Mouse (Mus musculus): ENCODE measurements at regions not wholly inside any gene's neighbourhood (a gene's known extent, or its start where the extent isn't known, plus 50 kb on each side); places are given as distances from the start of the nearest gene placed in this dataset.

DNA sequence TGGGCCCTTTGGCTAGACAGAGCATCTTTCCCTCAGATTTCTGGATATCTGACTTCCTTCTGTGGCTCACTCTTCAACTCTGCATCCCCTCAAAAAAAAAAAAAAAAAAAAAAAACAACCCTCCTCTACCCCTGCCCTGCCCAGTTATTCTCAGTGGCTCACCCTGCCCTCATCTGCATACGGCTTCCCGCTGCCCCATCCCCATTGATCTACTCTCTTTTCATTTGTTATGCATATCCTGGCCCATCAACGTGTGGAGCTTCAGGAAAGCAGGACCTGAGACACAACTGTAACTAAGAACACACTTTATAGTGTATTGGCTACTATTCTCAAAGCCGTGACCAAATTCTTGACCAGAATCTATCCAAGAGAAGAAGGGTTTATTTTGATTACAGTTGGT lies 161.5 kb downstream of the Unc5cl start:
- ATAC-seq (ENCODE audit: extremely low read depth, insufficient number of reproducible peaks, low FRiP score, poor library complexity, severe bottlenecking), result no peak
- peaks cover 74% of the 10 kb centered on the region for H3K9me3 ChIP-seq (replicated peaks)

GRCm38 (mm10) chr17:48620896-48621295 lies 166.2 kb downstream of the Unc5cl start:
- H3K9me3 ChIP-seq (replicated peaks), result peaks cover 70% of the 10 kb centered on the region
- H3K4me3 ChIP-seq (ENCODE audit: low read depth, low read length), result no peak overlapping the region
- DNase-seq (ENCODE audit: low spot score), result no peak
- H3K27me3 ChIP-seq (ENCODE audit: insufficient read depth, low read length), result no peaks in the 10 kb centered on the region
- no peak for ATAC-seq (ENCODE audit: extremely low read depth, insufficient number of reproducible peaks, low FRiP score, poor library complexity, severe bottlenecking)
- TF ChIP-seq TAL1 (conservative IDR thresholded peaks at IDR 0.05; ENCODE audit: low read depth, low read length), result no peak
- no peaks in the 10 kb centered on the region for H3K4me1 ChIP-seq (ENCODE audit: insufficient read depth, low read depth, low read length)
- H3K36me3 ChIP-seq (replicated peaks), result no peaks in the 10 kb centered on the region

More for the DNA sequence above, 161.5 kb downstream of the Unc5cl start:
- no peaks in the 10 kb centered on the region for H3K4me1 ChIP-seq (ENCODE audit: insufficient read depth, low read depth, low read length)
- H3K4me3 ChIP-seq (ENCODE audit: low read depth, low read length), result no peak overlapping the region
- no peaks in the 10 kb centered on the region for H3K36me3 ChIP-seq (replicated peaks)
- no peak for TF ChIP-seq TAL1 (conservative IDR thresholded peaks at IDR 0.05; ENCODE audit: low read depth, low read length)
- DNase-seq (ENCODE audit: low spot score), result no peak
- H3K27me3 ChIP-seq (ENCODE audit: insufficient read depth, low read length), result no peaks in the 10 kb centered on the region

- Histone ChIP-seq H3K27me3 (ENCODE audit: insufficient read depth, low read length) (no peaks in the 10 kb centered on the region), H3K4me3 (ENCODE audit: low read depth, low read length) (no peak overlapping the region), H3K4me1 (ENCODE audit: insufficient read depth, low read depth, low read length) (no peaks in the 10 kb centered on the region), H3K9me3 (replicated peaks) (peaks cover 71% of the 10 kb centered on the region), H3K36me3 (replicated peaks) (no peaks in the 10 kb centered on the region)
- no peak for DNase-seq (ENCODE audit: low spot score)
- TF ChIP-seq CTCF (IDR thresholded peaks at IDR 0.05; ENCODE audit: low read depth, low read length), result no peak
- no peak for ATAC-seq (ENCODE audit: extremely low read depth, insufficient number of reproducible peaks, low FRiP score, poor library complexity, severe bottlenecking)
Observed at GRCm38 (mm10) chr17:48621676-48622075, 167.0 kb downstream of the Unc5cl start.

GRCm38 (mm10) chr17:48624937-48625336 lies 170.2 kb downstream of the Unc5cl start:
- DNase-seq (ENCODE audit: low spot score) (no peak), ATAC-seq (ENCODE audit: extremely low read depth, insufficient number of reproducible peaks, low FRiP score, poor library complexity, severe bottlenecking) (no peak)
- Histone ChIP-seq H3K4me1 (ENCODE audit: insufficient read depth, low read depth, low read length) (no peaks in the 10 kb centered on the region), H3K36me3 (replicated peaks) (no peaks in the 10 kb centered on the region), H3K4me3 (ENCODE audit: low read depth, low read length) (no peak overlapping the region), H3K9me3 (replicated peaks) (peaks cover 55% of the 10 kb centered on the region), H3K27me3 (ENCODE audit: insufficient read depth, low read length) (no peaks in the 10 kb centered on the region)
- no peak for TF ChIP-seq CTCF (IDR thresholded peaks at IDR 0.05; ENCODE audit: low read depth, low read length)

DNA sequence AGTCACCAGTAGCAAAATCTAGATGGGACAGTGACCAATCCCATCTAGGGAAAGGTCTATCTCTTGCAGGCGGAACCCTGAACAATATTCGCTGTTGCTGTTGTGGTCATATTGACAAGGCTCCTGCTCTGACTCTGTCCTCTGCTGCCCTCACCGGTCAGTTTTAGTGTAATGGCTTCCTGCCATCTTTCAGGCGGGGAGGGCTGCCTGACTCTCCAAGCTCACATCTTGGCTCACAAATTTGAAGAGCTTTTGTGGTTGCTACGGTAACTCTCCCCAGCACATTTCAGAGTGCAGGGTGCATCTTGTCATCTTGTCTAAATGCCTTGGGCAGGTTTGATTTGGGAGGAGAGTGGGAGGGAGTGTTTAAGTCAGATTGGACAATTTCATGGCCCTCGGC lies 171.3 kb downstream of the Unc5cl start:
- Histone ChIP-seq H3K9me3 (replicated peaks) (peaks cover 52% of the 10 kb centered on the region), H3K36me3 (replicated peaks) (no peaks in the 10 kb centered on the region)

DNA sequence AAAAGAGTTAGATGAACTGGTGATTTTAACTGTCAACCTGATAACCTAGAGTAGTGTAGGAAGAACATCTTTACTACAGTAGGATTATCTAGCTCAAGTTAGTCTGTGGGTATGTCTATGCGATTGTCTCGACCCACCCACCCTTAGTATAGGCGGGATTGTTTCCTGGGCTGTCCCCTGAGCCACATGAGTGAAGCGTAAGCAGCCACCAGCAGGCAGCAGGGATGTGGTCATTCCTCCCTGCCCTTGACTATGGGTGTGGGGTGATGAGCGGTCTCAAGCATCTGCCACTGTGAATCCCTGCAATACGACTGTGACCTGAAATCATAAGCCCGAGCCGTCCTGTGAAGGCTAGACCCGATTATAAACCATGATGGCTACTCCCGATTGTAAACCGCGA lies 184.9 kb downstream of the Unc5cl start:
- Histone ChIP-seq H3K36me3 (replicated peaks) (no peaks in the 10 kb centered on the region), H3K9me3 (replicated peaks) (peaks cover 35% of the 10 kb centered on the region), H3K27me3 (ENCODE audit: insufficient read depth, low read length) (no peaks in the 10 kb centered on the region), H3K4me1 (ENCODE audit: insufficient read depth, low read depth, low read length) (no peaks in the 10 kb centered on the region), H3K4me3 (ENCODE audit: low read depth, low read length) (no peak overlapping the region)
- ATAC-seq (ENCODE audit: extremely low read depth, insufficient number of reproducible peaks, low FRiP score, poor library complexity, severe bottlenecking) (no peak), DNase-seq (ENCODE audit: low spot score) (no peak)
- no peak for TF ChIP-seq GATA1 (IDR thresholded peaks at IDR 0.05; ENCODE audit: borderline replicate concordance, low read length)

More for the DNA sequence above, 171.3 kb downstream of the Unc5cl start:
- no peak for ATAC-seq (ENCODE audit: extremely low read depth, insufficient number of reproducible peaks, low FRiP score, poor library complexity, severe bottlenecking)
- no peak for DNase-seq (ENCODE audit: low spot score)
- no peak overlapping the region for H3K4me3 ChIP-seq (ENCODE audit: low read depth, low read length)
- H3K4me1 ChIP-seq (ENCODE audit: insufficient read depth, low read depth, low read length), result no peaks in the 10 kb centered on the region
- TF ChIP-seq GATA2 (IDR thresholded peaks at IDR 0.05; ENCODE audit: borderline replicate concordance, low read depth, low read length), result no peak
- no peak for TF ChIP-seq GATA1 (IDR thresholded peaks at IDR 0.05; ENCODE audit: borderline replicate concordance, low read length)
- TF ChIP-seq POLR2AphosphoS5 (IDR thresholded peaks at IDR 0.05; ENCODE audit: insufficient replicate concordance, low read depth, low read length), result no peak
- no peak for TF ChIP-seq CTCF (IDR thresholded peaks at IDR 0.05; ENCODE audit: low read depth, low read length)
- TF ChIP-seq TAL1 (conservative IDR thresholded peaks at IDR 0.05; ENCODE audit: low read depth, low read length), result no peak
- H3K27me3 ChIP-seq (ENCODE audit: insufficient read depth, low read length), result no peaks in the 10 kb centered on the region

DNA sequence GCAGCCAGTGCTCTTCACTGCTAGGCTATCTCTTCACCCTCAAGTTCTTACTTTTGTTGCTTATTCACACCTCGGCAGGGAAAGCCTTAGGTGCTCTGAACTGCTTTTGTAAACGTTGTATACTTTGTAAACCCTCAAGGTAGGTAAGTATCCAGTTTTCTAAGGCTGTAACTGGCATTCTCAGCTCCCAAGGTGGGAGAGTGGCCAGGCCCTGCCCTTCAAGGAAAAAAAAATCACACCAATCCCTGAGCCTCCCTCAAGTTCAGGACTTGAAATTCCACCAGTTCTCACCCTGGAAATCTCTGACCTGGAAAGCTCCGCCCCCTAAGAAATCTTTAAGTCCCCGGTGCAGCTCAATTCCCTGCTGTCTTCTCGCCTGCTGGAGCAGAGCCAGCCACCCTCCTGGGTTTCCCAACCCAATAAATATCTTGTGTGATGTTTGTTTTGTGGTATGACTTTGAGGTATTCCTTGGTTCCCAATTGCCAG lies 188.9 kb downstream of the Unc5cl start:
- H3K27me3 ChIP-seq (ENCODE audit: insufficient read depth, low read length), result no peaks in the 10 kb centered on the region
- H3K36me3 ChIP-seq (replicated peaks), result no peaks in the 10 kb centered on the region
- DNase-seq (ENCODE audit: low spot score), result no peak
- H3K4me1 ChIP-seq (ENCODE audit: insufficient read depth, low read depth, low read length), result no peaks in the 10 kb centered on the region
- no peak overlapping the region for H3K4me3 ChIP-seq (ENCODE audit: low read depth, low read length)
- TF ChIP-seq TAL1 (conservative IDR thresholded peaks at IDR 0.05; ENCODE audit: low read depth, low read length), result no peak
- TF ChIP-seq POLR2AphosphoS5 (IDR thresholded peaks at IDR 0.05; ENCODE audit: insufficient replicate concordance, low read depth, low read length), result no peak
- TF ChIP-seq GATA1 (IDR thresholded peaks at IDR 0.05; ENCODE audit: borderline replicate concordance, low read length), result no peak
- TF ChIP-seq CTCF (IDR thresholded peaks at IDR 0.05; ENCODE audit: low read depth, low read length), result no peak
- no peak for TF ChIP-seq GATA2 (IDR thresholded peaks at IDR 0.05; ENCODE audit: borderline replicate concordance, low read depth, low read length)
- H3K9me3 ChIP-seq (replicated peaks), result peaks cover 48% of the 10 kb centered on the region
- ATAC-seq (ENCODE audit: extremely low read depth, insufficient number of reproducible peaks, low FRiP score, poor library complexity, severe bottlenecking), result no peak

Measured in G1E (cell line).